Mouse (Mus musculus): Measurements from ENCODE around the gene Polr3gl. TPM values are rescaled to one million over a fixed set of nuclear protein-coding genes. Genes with fewer than 3 reads are reported as not detected.
A peak's percentile ranks its signal among the peaks of the same experiment; 100 is the strongest.
"Not testable (repeated sequence)": the region's sequence is repeated elsewhere in the genome, so short reads cannot be mapped to it uniquely, and the experiment has no call there.

The Polr3gl gene
- polyA plus RNA-seq, 1 experiment from 2014 or later, result 28.4 TPM

DNA sequence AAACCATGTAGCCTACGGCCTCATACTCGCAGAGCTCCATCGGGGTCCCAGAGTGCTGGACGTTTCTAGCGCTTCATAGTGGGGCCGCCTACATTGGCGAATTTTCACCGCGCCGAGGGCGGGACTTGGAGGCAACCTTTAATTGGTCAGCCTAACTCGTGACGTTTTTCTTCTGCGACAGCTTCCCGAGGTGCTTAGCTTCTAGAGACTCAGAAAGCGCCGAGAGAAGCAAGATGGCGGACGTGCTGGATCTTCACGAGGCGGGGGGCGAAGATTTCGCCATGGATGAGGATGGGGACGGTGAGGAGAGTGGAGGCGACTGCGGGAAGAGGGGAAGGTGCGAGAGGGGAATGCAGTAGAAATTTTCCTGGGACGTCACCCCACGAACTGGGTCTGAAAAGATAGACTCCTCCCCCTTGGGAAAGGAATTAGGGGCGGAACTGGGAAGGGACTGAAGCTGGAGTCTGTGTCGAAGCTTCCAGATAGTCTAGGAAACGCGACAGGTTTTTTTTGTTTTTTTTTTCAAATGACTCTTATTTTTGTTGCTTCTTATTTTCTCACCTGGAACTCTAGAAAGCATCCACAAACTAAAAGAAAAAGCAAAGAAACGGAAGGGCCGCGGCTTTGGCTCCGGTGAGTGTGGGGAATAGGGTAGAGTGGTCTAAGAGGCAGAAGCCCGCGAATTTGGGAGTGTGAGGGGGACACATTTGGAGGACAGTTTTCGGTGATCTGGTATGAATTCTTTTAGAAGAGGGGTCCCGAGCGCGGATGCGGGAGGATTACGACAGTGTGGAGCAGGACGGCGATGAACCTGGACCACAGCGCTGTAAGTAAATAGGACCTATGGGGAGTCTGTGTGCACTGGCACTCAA, 36.0 kb upstream of the Polr3gl start, which contains the start of gene Rbm8a:
TSS of gene Rbm8a (plus strand) at position 205 of the 872 bp plus-strand sequence.
- peak; percentile 93 for ATAC-seq (replicated peaks; ENCODE audit: low FRiP score)
- H3K36me3 ChIP-seq (ENCODE audit: control insufficient read depth, insufficient read depth, low read length), result no peaks in the 10 kb centered on the region; the same call in 1 of the 2 replicates
- peak within 1 kb of the TSS; percentile 71 for H3K4me3 ChIP-seq (ENCODE audit: low read depth, low read length)
- H3K4me1 ChIP-seq (replicated peaks; ENCODE audit: control insufficient read depth, insufficient read depth, low read length), result 0 out of 2 replicates have a peak, but pooled peaks cover 2% of the 10 kb centered on the region
- peak within 1 kb of the TSS; percentile 73 for H3K4me2 ChIP-seq (ENCODE audit: low read depth, low read length, severe bottlenecking)
- under 1% methylated on average over 48 of the region's 48 CpGs for WGBS
- no peaks in the 10 kb centered on the region for H3K27me3 ChIP-seq (ENCODE audit: control insufficient read depth, insufficient read depth, low read length)
- H3K9me3 ChIP-seq (ENCODE audit: control insufficient read depth, low read length), result no peaks in the 10 kb centered on the region
- H3K27ac ChIP-seq (ENCODE audit: low read depth, low read length), result peak within 1 kb of the TSS; percentile 46
- DNase-seq (ENCODE audit: low spot score), result peak; percentile 96
- peak within 1 kb of the TSS; percentile 77 for H3K9ac ChIP-seq (ENCODE audit: low read length)

DNA sequence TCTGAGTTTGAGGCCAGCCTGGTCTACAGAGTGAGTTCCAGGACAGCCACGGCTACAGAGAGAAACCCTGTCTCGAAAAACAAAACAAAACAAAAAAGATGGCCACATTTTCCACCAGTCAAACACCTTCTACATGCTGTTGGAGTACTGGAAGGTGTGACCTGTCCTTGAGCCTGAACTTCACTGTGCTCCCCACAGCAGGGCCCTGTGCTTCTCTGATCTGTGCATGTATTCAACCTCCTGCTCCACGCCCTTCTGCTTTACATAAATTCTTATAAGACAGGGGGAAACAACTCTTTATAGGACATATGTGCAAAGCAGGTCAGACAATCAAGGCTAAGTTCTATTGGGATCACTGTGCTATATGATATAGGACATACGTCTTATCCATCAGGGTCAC, 29.2 kb upstream of the Polr3gl start:
- Histone ChIP-seq H3K4me2 (ENCODE audit: low read depth, low read length, severe bottlenecking) (no peak overlapping the region), H3K36me3 (ENCODE audit: control insufficient read depth, insufficient read depth, low read length) (peaks cover 3% of the 10 kb centered on the region; the same call in 1 of the 2 replicates), H3K4me1 (replicated peaks; ENCODE audit: control insufficient read depth, insufficient read depth, low read length) (no peaks in the 10 kb centered on the region), H3K9me3 (ENCODE audit: control insufficient read depth, low read length) (no peaks in the 10 kb centered on the region), H3K27me3 (ENCODE audit: control insufficient read depth, insufficient read depth, low read length) (no peaks in the 10 kb centered on the region), H3K27ac (ENCODE audit: low read depth, low read length) (no peak overlapping the region), H3K4me3 (ENCODE audit: low read depth, low read length) (no peak overlapping the region), H3K9ac (ENCODE audit: low read length) (no peak overlapping the region)
- ATAC-seq (replicated peaks; ENCODE audit: low FRiP score), result no peak
- no peak for DNase-seq (ENCODE audit: low spot score)
- WGBS, result 90% methylated on average over 4 of the region's 4 CpGs

DNA sequence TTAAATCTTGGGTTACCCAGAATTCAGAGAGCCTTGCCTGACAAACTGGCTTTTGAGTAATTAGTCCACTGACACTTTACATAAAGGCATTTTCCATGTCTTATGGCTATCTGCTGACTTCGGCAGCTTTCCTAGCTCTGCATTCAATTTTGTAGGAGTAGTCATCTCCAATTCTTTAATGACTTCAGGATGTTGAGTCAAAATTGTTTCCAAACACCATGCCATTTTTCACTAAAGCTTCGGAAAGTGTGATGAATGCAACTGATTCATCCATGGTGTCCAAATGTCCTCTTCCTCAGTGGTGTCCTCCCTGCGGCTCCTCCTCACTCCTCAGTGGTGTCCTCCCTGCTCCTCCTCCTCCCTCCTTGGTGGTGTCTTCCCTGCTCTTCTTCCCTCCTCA, 24.0 kb upstream of the Polr3gl start:
- no peak overlapping the region for H3K4me2 ChIP-seq (ENCODE audit: low read depth, low read length, severe bottlenecking)
- DNase-seq (ENCODE audit: low spot score) (no peak), ATAC-seq (replicated peaks; ENCODE audit: low FRiP score) (no peak)
- no peaks in the 10 kb centered on the region for H3K27me3 ChIP-seq (ENCODE audit: control insufficient read depth, insufficient read depth, low read length)
- no peaks in the 10 kb centered on the region for H3K4me1 ChIP-seq (replicated peaks; ENCODE audit: control insufficient read depth, insufficient read depth, low read length)
- 93% methylated on average over 3 of the region's 3 CpGs for WGBS
- H3K9me3 ChIP-seq (ENCODE audit: control insufficient read depth, low read length), result no peaks in the 10 kb centered on the region
- no peak overlapping the region for H3K4me3 ChIP-seq (ENCODE audit: low read depth, low read length)
- no peak overlapping the region for H3K27ac ChIP-seq (ENCODE audit: low read depth, low read length)
- peaks cover 2% of the 10 kb centered on the region; the same call in 1 of the 2 replicates for H3K36me3 ChIP-seq (ENCODE audit: control insufficient read depth, insufficient read depth, low read length)
- H3K9ac ChIP-seq (ENCODE audit: low read length), result no peak overlapping the region

DNA sequence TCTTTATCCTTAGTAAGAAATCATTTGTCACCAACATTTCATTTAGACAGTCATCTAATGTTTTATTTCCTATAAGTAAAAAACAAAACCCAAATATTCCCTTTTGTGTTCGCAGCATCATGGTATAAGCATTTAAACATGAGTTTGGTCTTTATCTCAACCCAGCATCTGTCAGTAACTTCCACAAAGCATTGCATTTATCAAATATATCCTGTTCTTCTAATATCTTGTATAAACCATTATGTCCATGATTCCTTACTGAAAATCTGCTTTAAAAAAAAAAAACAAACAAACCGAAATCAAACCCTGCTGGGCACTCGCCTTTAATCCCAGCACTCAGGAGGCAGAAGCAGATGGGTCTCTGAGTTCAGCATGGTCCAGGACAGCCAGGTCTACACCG, 12.6 kb upstream of the Polr3gl start:
- 90% methylated on average over 4 of the region's 4 CpGs for WGBS
- no peaks in the 10 kb centered on the region for H3K9me3 ChIP-seq (ENCODE audit: control insufficient read depth, low read length)
- no peak overlapping the region for H3K4me2 ChIP-seq (ENCODE audit: low read depth, low read length, severe bottlenecking)
- H3K9ac ChIP-seq (ENCODE audit: low read length), result no peak overlapping the region
- ATAC-seq (replicated peaks; ENCODE audit: low FRiP score) (no peak), DNase-seq (ENCODE audit: low spot score) (no peak)
- H3K27ac ChIP-seq (ENCODE audit: low read depth, low read length), result no peak overlapping the region
- no peak overlapping the region for H3K4me3 ChIP-seq (ENCODE audit: low read depth, low read length)
- no peaks in the 10 kb centered on the region for H3K27me3 ChIP-seq (ENCODE audit: control insufficient read depth, insufficient read depth, low read length)
- H3K4me1 ChIP-seq (replicated peaks; ENCODE audit: control insufficient read depth, insufficient read depth, low read length), result peaks cover 3% of the 10 kb centered on the region; the same call in 1 of the 2 replicates
- no peaks in the 10 kb centered on the region for H3K36me3 ChIP-seq (ENCODE audit: control insufficient read depth, insufficient read depth, low read length)

DNA sequence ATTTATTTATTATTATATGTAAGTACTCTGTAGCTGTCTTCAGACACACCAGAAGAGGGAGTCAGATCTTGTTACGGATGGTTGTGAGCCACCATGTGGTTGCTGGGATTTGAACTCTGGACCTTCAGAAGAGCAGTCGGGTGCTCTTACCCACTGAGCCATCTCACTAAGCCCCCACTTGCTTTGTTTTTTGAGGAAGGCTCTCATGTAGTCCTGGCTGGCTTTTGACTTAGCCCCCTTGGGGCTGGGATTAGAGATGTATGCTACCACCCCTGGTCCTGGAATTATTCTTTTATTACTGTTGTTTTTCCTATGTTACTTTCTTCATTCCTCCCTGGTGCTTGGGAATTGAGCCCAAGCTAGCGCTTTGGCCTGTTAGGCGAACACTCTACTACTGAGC, 12.0 kb upstream of the Polr3gl start:
- not testable (repeated sequence) for H3K4me3 ChIP-seq (ENCODE audit: low read depth, low read length); ATAC-seq (replicated peaks; ENCODE audit: low FRiP score); H3K4me2 ChIP-seq (ENCODE audit: low read depth, low read length, severe bottlenecking); H3K27ac ChIP-seq (ENCODE audit: low read depth, low read length); H3K9ac ChIP-seq (ENCODE audit: low read length); H3K9me3 ChIP-seq (ENCODE audit: control insufficient read depth, low read length); H3K4me1 ChIP-seq (replicated peaks; ENCODE audit: control insufficient read depth, insufficient read depth, low read length); H3K36me3 ChIP-seq (ENCODE audit: control insufficient read depth, insufficient read depth, low read length); DNase-seq (ENCODE audit: low spot score); H3K27me3 ChIP-seq (ENCODE audit: control insufficient read depth, insufficient read depth, low read length)
- 98% methylated on average over 4 of the region's 4 CpGs for WGBS

DNA sequence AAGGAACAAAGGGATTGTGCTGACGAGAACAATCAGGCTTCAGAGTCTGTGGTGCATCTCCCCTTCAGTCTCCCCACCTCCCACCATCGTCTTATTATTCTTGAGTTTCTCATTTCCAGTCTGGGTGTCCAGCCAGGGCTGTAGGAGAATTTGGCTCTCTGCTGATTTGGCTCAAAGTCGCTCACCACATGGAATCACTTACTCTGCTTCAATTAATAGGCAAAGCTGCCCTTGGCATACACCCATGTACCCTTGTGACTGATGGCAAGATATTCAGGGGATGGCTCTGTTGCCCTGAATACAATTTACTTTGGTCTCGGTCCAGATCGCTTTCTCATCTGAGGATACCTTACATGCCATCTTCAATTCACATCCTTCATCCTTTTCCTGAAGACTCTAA, 9.3 kb upstream of the Polr3gl start:
- peaks cover 9% of the 10 kb centered on the region for H3K27me3 ChIP-seq (ENCODE audit: control insufficient read depth, insufficient read depth, low read length)
- no peak for DNase-seq (ENCODE audit: low spot score)
- H3K9me3 ChIP-seq (ENCODE audit: control insufficient read depth, low read length), result no peaks in the 10 kb centered on the region
- H3K4me3 ChIP-seq (ENCODE audit: low read depth, low read length), result no peak overlapping the region
- 56% methylated on average over 5 of the region's 5 CpGs for WGBS
- peak overlapping the region; percentile 69; the same call in 1 of the 2 replicates for H3K4me2 ChIP-seq (ENCODE audit: low read depth, low read length, severe bottlenecking)
- H3K27ac ChIP-seq (ENCODE audit: low read depth, low read length), result no peak overlapping the region
- no peak for ATAC-seq (replicated peaks; ENCODE audit: low FRiP score)
- peak overlapping the region; percentile 14; the same call in 1 of the 2 replicates for H3K9ac ChIP-seq (ENCODE audit: low read length)
- H3K4me1 ChIP-seq (replicated peaks; ENCODE audit: control insufficient read depth, insufficient read depth, low read length), result peaks cover 10% of the 10 kb centered on the region; the same call in 1 of the 2 replicates
- H3K36me3 ChIP-seq (ENCODE audit: control insufficient read depth, insufficient read depth, low read length), result no peaks in the 10 kb centered on the region

DNA sequence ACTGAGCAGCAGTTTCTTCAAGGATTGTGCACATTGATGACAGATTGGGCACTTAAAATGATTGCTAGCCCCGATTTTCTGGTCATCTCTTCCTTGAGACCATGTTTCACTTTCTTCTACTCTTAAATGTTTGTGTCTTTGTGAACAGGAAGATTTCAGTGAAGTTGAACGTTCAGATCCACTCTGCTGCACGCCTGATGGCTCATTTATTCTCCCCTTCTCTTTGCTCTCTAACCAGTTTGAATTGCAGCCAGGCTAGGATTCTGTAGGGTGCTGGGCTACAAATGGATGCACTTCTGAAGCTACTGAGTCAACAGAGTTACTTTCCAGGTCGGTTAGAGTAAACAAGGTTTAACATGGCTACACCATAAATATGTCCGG, 8.7 kb upstream of the Polr3gl start:
- Histone ChIP-seq H3K4me1 (replicated peaks; ENCODE audit: control insufficient read depth, insufficient read depth, low read length) (peaks cover 10% of the 10 kb centered on the region; the same call in 1 of the 2 replicates), H3K27ac (ENCODE audit: low read depth, low read length) (no peak overlapping the region), H3K4me2 (ENCODE audit: low read depth, low read length, severe bottlenecking) (peak overlapping the region; percentile 69), H3K27me3 (ENCODE audit: control insufficient read depth, insufficient read depth, low read length) (peaks cover 9% of the 10 kb centered on the region), H3K9me3 (ENCODE audit: control insufficient read depth, low read length) (no peaks in the 10 kb centered on the region), H3K9ac (ENCODE audit: low read length) (peak overlapping the region; percentile 77), H3K36me3 (ENCODE audit: control insufficient read depth, insufficient read depth, low read length) (no peaks in the 10 kb centered on the region), H3K4me3 (ENCODE audit: low read depth, low read length) (peak overlapping the region; percentile 88)
- no peak for DNase-seq (ENCODE audit: low spot score)
- no peak for ATAC-seq (replicated peaks; ENCODE audit: low FRiP score)
- WGBS, result 53% methylated on average over 5 of the region's 5 CpGs

DNA sequence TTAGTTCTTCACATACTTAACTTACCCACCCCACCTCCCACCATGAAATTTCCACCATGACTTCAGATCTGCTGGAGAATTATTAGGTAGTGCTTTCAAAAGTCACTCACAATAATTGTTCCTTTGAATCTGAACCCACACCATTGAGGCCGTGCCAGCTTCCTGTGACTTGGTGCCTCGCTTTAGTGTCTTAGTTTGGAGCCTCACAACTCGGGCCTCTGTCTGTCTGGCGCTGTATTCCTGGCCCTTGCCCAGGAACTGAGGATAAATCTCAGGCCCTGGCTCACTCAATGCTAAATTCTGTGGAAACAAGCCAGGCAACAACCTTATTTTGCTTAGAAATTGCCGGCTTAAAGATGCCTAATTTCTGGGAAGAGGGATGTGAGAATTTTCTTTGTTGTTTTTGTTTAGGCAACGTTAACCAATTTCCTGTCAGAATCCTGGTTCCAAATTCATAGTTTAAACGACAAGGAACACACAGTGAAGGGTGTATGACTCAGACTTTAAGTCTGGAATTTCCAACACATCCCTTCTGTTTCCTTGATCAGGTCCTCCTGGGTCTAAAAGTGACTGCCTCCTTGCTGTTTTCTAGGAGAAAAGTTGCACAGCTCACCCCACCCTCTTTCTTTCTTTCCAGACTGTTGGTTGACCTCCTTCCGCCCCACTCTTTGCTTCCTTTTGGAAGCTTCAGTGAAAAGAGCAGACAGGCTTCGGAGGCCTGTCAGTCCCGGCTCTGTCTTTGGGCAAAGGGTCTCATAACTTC, 8.1 kb upstream of the Polr3gl start:
- Histone ChIP-seq H3K4me2 (ENCODE audit: low read depth, low read length, severe bottlenecking) (peak overlapping the region; percentile 69), H3K4me1 (replicated peaks; ENCODE audit: control insufficient read depth, insufficient read depth, low read length) (peaks cover 13% of the 10 kb centered on the region), H3K27ac (ENCODE audit: low read depth, low read length) (0 out of 2 replicates have a peak overlapping the region, but pooled peaks have one; percentile 78), H3K9ac (ENCODE audit: low read length) (peak overlapping the region; percentile 77), H3K27me3 (ENCODE audit: control insufficient read depth, insufficient read depth, low read length) (peaks cover 9% of the 10 kb centered on the region), H3K4me3 (ENCODE audit: low read depth, low read length) (peak overlapping the region; percentile 88), H3K36me3 (ENCODE audit: control insufficient read depth, insufficient read depth, low read length) (no peaks in the 10 kb centered on the region), H3K9me3 (ENCODE audit: control insufficient read depth, low read length) (no peaks in the 10 kb centered on the region)
- ATAC-seq (replicated peaks; ENCODE audit: low FRiP score) (no peak), DNase-seq (ENCODE audit: low spot score) (peak; percentile 54)
- WGBS, result 25% methylated on average over 10 of the region's 10 CpGs

Measured in forebrain, embryonic 11.5 days (tissue).